Mouse (Mus musculus) lung, postnatal 10 days (tissue): ENCODE measurements at regions not wholly inside any gene's neighbourhood (a gene's known extent, or its start where the extent isn't known, plus 50 kb on each side); places are given as distances from the start of the nearest gene placed in this dataset.

ENCODE experiments used
- DNase-seq: peaks from one replicate; pipeline ENCODE4 v3.0.0; 2021

DNA sequence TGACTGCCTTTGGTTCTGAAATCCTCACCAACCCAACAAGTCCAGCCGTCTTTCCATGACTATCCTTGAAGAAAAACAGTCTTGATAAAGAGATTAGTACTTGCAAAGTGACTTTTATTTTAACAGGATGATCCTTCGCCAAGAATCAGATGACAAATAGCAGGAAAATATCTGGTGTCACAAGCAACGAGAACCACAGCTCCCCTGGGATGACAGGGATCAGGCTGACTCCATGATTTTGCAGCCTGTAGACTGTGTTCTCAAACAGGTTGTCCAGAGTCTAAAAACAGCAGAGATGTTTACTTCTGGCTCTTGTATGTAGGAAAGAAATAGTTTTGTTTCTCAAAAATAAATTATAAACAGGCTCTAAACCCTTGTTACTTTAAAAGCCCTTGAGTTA is 63.3 kb downstream of the Tmem18 start:
- no peak for DNase-seq

DNA sequence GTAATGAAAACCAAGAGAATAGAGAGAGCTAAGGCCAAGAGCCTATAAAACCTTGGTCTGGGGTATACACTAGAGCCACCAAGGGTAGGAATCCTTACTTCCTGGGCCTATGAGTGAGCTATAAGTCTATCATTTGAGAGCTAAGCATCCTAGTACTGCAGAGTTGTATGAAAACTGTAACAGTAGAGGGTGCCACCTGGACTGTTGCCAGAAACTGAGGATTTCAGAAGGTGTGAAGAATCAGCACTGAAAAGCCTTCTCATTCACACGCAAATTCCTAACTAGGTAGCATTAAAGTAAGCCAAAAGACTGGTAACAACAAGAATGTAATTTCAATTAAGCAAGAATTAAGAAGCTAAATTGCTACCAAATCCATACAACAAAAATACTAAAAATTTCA is 67.3 kb downstream of the Tmem18 start:
- peak; percentile 4 for DNase-seq

DNA sequence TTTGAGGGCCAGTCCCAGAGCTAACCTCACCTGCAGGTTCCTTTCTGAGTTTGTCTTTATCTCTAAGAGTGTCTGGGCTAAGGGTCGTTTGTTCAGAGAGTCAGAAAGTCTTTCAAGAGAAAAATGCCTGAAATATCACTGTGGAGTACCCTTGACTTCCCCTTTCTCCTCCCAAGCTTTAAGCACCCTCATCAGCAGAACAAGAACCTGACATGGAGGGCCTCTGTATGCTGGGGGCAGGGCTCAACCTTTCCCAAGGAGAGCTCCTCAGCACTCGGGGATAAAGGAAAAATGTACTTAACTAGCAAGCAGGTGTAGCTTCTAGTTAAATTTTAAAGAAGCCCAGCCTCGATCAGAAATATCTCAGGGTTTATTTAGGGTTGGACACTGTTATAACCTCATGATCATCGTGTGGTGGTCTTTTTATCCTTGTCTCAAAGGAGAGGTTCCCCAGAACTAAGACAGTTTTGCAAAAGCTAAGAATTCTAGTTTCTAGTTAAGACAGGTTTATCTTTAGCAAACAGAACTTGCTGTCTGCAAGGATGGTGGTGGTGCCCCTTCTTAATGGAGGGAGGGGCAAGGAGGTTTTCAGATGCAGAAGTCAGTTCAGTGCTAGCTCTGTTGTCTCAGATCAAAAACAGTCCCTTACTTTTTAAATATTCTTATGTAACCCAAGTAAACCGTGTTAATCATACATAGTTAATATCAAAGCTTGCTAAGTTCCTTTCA is 70.3 kb downstream of the Tmem18 start:
- peak; percentile 20 for DNase-seq

DNA sequence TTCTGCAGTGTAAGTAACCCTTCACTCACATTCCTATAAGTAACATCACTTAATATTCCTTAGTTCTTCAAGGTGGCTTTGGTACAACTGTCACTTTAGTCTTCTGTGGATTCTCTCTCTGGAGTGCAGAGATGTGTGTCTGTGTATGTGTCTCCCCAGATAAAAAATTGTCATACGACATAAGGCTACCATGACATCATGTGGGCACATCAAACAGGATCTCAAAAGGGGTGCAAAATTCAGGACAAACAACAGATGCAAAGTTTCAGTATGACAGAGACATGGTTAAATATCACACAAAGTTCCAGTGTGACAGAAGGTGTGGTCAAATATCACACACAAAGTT is 70.8 kb downstream of the Tmem18 start:
- DNase-seq, result no peak

DNA sequence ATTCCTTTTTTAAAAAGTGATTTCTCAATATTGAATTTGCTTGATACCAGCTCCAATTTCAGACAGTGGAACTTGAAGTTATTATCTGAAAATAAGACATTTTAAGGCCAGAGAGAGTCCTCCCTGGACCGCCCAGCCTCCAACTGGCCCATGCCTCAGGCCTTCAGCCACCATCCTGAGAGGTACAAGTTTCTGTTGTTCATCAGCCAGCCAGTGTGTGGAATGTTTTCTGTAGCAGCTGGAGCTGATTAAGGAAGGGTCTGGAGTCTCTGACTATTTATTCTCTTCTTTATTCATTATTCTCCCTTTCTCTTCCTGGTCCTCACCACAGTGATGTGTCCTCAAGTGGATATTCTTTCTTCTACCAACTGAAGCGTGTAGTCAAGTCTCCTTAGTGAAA is 94.6 kb downstream of the Tmem18 start:
- DNase-seq, result no peak

DNA sequence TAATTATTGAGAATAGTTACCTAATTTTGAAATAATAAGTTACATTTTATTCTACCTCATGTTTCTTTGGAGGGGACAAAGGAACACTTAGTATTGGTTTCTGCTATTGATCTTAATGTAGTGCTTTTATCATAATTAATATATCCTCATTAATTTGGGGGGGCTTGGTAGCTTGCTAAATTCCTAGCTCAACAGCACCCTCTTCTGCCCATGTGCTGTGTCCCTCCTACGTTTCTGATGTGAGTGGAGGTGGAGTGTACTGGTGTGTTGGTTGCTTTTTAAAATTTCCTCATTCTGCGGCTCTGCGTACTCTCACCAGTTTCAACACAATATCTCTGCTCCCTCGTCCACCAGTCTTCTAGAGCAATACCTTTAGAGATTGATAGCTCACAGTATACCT is 105.8 kb downstream of the Tmem18 start:
- peak; percentile 11 for DNase-seq

DNA sequence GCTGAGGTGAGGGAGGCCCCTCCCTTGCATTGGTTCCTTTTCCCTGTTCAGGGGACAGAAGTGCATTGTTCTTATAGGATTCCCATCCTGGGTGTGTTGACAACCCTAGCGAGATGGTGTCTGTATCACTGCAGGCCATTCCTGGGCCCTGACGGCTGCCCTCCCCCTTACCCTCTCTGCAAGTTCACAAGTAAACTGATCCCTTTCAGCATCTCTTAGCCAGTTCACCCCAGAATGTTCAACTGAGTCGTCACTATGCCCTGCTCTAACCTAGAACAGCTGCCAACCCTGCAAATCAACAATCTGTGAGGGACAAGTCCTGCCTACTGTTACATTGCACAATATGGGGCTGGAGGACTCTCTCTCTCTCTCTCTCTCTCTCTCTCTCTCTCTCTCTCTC is 109.3 kb downstream of the Tmem18 start:
- DNase-seq, result no peak

DNA sequence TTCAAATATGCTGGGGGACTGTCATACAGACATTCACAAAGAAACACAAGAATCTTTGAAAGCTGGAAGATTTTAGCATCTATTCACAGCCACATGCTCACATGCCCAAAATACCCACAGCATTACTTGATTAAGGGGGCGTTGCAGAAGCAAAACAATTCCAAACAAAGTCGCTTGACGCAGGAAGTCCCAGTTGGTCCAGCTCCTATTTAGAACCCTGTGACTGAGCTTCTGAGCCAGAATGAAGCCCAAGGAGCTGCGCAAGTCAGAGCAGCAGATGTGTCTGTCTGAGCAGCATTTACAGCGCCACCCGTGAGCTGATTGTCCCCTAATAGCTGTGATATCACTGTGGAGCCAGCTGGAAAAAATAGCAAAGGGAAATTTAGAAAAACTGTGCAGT is 114.0 kb downstream of the Tmem18 start:
- DNase-seq, result peak; percentile 4

DNA sequence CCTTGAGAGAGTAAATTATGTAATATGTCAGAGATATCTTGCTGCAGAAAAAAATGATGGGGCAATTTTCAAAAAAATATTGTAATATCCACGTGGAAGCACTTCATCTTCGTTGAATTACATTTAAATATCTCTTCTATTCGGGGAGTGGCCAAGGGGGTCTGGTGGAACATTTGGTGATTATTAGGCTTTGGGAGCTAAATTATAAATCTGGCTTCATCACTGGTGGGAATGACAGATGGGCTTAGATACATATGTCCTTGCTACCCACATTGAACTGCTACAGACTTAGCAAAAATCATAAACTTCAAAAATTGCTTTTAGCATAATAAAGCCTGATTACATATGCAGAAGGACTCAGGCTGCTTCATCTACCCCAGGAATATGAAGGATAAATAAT is 119.5 kb downstream of the Tmem18 start:
- no peak for DNase-seq

DNA sequence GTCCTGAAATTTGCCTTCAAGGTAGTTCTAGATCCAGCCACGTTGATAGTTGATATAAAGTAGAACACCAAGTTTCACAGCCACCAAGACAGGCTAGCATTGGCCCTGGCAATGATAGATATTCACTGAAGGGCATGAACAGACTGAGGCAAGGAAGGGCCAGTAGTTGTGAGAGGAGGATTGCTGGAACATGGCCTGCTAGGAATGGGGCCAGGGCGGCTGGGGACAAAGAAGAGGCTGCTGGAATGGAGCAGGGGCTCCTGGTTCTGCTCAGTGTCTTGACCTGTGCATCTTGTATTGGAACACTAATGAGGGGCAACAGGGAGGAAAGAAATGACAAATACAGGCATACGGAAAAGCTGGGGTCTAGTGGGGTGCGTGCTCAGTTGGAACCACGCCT is 123.0 kb downstream of the Tmem18 start:
- DNase-seq, result no peak

DNA sequence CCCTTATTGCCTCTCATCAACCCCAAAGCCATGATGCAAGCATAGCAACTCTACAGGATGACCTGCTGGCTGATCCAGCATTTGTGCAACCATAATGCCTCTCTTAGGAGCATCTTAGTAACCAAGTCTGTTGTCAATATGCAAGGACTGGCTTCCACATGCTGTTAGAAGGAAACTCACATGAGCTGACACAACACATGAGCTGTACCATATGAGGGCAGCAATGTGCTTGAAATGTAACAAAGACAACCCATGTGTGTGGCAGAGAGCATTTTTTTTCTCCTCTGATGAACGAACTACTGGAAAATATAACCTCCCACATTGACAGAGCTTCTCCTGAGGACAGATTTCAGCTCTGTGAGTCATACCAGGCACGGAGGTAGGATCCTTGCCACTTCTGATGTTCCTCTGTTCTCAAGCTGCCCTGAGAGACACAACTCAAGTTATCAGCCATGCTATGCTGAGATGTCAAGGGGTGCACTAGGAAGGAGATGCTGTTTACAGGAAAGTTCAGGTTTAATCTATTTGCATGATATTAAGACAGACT is 124.5 kb downstream of the Tmem18 start:
- no peak for DNase-seq

DNA sequence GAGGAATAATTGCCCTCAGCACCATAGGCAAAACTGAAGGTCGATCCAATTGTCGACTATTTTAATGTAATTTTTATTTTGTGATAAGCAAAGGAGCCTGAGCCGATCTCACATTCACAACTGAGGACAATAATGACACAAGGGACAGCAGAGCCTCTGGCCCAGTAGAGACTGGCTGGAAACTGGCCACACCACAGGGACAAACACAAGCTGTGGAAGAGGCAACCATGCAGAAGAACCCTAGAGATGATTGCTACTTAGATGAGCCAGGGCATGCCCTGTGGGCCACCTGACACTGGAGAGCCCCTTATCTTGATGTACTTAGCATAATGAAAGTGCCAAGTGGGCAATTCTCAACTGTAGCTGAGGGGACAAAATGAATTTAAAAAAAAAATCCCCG is 126.3 kb downstream of the Tmem18 start:
- no peak for DNase-seq

DNA sequence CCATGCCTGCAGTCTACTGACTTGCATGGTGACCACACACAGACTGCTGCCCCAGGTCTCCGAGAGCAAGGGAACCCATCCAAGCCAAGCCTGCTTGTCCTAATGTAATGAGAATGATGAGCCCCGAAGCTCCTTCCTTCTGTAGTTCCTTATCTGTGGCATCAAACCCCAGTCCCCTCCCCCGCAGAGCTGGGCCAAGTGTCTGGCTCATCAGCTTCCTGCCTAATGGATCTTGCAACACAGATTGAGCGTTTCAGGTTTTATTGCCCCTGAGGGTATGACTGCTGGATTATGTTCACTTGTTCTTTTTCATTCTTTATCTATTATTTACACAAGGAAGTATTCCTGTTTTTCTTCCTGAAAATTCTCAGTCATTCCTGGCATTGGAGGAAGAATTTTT is 142.5 kb downstream of the Tmem18 start:
- no peak for DNase-seq

DNA sequence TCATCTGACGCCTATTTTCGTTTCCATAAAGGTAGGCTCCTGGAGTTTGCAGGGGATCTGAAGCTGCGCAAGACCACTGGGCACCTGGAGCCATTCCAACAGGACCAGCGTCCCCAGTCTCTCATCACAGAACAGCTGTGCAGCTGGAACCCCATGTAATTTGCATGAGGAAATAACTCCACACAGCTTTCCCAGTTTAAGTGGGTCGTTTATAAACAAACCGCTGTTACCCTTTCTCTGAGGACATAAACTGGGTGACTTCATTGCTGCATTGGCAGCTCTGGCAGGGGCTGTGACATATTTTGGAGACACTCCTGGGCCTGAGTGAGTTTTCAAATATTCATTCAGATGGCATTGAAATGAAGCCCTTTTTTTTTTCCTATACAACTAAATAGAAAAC is 145.2 kb downstream of the Tmem18 start:
- no peak for DNase-seq

DNA sequence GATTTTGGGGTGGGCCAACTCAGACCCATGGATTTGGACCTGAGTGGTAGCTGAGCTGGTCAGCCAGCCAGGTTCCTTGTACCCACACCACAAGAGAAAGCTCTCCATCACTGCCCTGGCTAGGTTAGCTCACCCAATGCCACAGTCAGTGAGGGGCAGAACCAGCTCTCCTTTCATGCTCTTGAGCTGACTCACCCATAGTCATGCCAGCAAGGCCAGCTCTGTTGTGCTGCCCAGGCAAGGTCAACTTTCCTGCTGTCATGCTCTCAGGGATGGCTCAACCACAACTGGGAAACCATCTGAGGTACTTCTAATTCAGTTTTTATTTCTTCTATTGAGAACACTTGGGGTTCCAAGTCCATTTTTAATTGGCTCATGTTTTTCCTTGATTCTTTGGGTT is 116.5 kb upstream of the Alkal2 start:
- no peak for DNase-seq

DNA sequence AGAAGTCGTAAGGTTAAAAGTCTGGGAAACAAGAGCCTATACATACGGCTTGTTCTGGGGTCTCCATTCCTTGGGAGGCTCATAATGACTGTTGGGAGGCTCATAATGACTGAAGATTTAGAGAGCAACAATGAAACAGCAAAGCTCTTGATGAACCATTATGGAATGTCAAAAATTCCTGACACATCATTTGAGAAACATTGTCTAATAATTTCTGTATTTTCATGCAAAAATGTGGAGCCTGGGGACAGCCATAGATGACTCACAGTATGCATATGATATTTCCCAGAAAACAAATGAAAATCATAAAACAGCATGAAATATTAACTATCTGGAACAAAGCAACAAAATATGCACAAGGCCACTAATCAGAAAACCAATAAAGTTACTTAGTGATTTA is 90.8 kb upstream of the Alkal2 start:
- DNase-seq, result no peak

DNA sequence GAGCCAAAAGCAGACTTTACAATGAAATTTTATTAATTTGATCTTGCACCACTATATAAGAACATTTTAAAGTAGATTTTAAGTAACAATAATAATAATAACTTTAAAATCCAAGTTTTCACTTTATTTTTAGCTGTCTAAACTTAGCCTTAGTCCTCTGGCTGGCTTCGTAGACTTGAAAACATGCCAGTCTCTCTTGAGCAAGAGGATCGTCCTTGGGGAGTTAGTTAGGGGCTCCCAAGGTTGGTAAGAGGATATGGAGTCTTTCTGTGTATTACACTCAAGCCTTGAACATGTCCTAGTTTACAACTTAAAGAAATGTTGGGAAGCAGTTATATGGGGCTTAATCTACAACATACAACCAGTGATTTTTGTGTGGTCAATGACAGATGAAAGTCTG is 68.0 kb upstream of the Alkal2 start:
- no peak for DNase-seq

DNA sequence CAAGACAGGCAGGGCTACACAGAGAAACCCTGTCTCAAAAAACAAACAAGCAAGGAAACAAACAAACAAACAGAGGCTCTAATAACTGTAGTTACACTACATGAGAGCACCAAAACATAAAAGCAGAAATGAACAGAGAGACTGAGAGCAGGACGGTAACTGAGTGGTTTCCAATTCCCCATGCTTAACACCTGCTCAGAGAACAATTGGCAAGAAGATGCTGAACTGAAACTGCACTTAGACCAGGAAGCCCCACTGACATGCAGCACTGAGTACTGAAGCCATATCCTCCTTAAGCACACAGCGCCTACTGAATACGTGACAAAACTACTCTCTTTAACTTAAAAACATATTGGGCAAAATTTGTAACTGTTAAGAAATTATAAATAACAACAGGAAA is 52.7 kb upstream of the Alkal2 start:
- no peak for DNase-seq
